ENCODE assay signal across 28 mouse cellular contexts in the genomic region with DNA sequence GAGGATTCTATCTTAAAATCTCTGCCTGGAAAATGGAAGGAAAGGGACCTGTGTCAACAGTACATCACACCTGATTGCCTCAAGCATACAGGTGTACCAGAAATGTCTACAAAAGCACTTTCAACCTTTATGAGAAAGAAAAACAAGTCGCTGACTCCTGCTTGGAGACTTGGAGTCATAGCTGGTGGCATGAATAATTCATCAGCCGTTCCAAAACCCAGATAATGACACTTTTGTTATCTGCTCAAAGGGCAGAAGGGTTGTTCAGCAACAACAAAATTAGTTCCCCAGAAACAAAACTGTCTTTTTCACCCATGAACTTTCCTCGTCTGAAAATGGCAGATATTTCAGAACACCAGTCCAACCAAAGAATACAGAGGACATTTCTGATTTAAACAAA. TPM values are rescaled to one million over a fixed set of nuclear protein-coding genes. Genes with fewer than 3 reads are reported as not detected.
A peak's percentile ranks its signal among the peaks of the same experiment; 100 is the strongest.
DNase-seq lines count a peak whose midpoint lies in the region; ATAC-seq and TF ChIP-seq lines count a peak whose summit lies in the region.
"Had no signal": no experiment of that assay in that cellular context is flagged by ENCODE, and none has a peak within 500 bp of the region (broad histone marks: within the 10 kb centered on the region; RNA-seq: fewer than 3 reads in every experiment).

No protein-coding gene starts in this region.

- no peak overlapping the region for H3K9ac ChIP-seq in hindbrain, embryonic 11.5 days (ENCODE audit: low read depth, low read length)
- no peak overlapping the region for H3K9ac ChIP-seq in neural tube, embryonic 11.5 days (ENCODE audit: low read length)
- H3K9ac ChIP-seq in neural tube, embryonic 15.5 days (replicated peaks) = no peak overlapping the region
- no peak overlapping the region for H3K9ac ChIP-seq in midbrain, embryonic 14.5 days (replicated peaks; ENCODE audit: low read length)
- H3K9ac ChIP-seq in forebrain, postnatal 0 days = no peak overlapping the region
- H3K9ac ChIP-seq: embryonic facial prominence, embryonic 13.5 days; heart, embryonic 15.5 days; hindbrain, embryonic 15.5 days had no signal

- 35% methylated on average over 3 of the region's 3 CpGs for WGBS in hindbrain, embryonic 11.5 days
- 33% methylated on average over 3 of the region's 3 CpGs for WGBS in hindbrain, embryonic 10.5 days
- WGBS in neural tube, embryonic 11.5 days = 40% methylated on average over 3 of the region's 3 CpGs
- WGBS in neural tube, embryonic 15.5 days = 26% methylated on average over 3 of the region's 3 CpGs
- 43% methylated on average over 3 of the region's 3 CpGs for WGBS in embryonic facial prominence, embryonic 10.5 days
- 17% methylated on average over 3 of the region's 3 CpGs for WGBS in midbrain, embryonic 14.5 days
- 29% methylated on average over 3 of the region's 3 CpGs for WGBS in forebrain, postnatal 0 days

- peak; percentile 27 for DNase-seq in hindbrain, embryonic 11.5 days (ENCODE audit: low spot score)
- DNase-seq in hindbrain, embryonic 10.5 days (ENCODE audit: low spot score) = no peak
- DNase-seq in neural tube, embryonic 11.5 days (ENCODE audit: low spot score) = no peak
- DNase-seq in embryonic facial prominence, embryonic 10.5 days (ENCODE audit: low spot score) = no peak
- peak; percentile 37 for DNase-seq in midbrain, embryonic 14.5 days
- DNase-seq in forebrain, postnatal 0 days = no peak
- DNase-seq: adrenal gland, adult 2 months; adrenal gland, postnatal 25 days; cerebellum, adult 11 months; cerebellum, adult 9-10 months; cerebellum, postnatal 25 days; gastrocnemius, postnatal 14 days; heart, adult 2 months; heart, postnatal 14 days had no signal

- no peaks in the 10 kb centered on the region; the same call in 1 of the 2 replicates for H3K4me1 ChIP-seq in hindbrain, embryonic 11.5 days (replicated peaks; ENCODE audit: control insufficient read depth, insufficient read depth, low read length)
- H3K4me1 ChIP-seq in hindbrain, embryonic 10.5 days (replicated peaks) = peaks cover 23% of the 10 kb centered on the region
- 0 out of 2 replicates have a peak, but pooled peaks cover 2% of the 10 kb centered on the region for H3K4me1 ChIP-seq in neural tube, embryonic 11.5 days (ENCODE audit: control insufficient read depth, insufficient read depth, low read length)
- peaks cover 8% of the 10 kb centered on the region; the same call in 1 of the 2 replicates for H3K4me1 ChIP-seq in neural tube, embryonic 15.5 days
- H3K4me1 ChIP-seq in embryonic facial prominence, embryonic 10.5 days = peaks cover 22% of the 10 kb centered on the region
- peaks cover 21% of the 10 kb centered on the region for H3K4me1 ChIP-seq in midbrain, embryonic 14.5 days (ENCODE audit: control insufficient read depth, insufficient read depth, low read length)
- peaks cover 9% of the 10 kb centered on the region; the same call in 1 of the 2 replicates for H3K4me1 ChIP-seq in forebrain, postnatal 0 days (ENCODE audit: insufficient read depth)
- H3K4me1 ChIP-seq: heart, embryonic 15.5 days had no signal

- H3K27me3 ChIP-seq in hindbrain, embryonic 11.5 days (ENCODE audit: control insufficient read depth, insufficient read depth, low read length) = no peaks in the 10 kb centered on the region
- no peaks in the 10 kb centered on the region for H3K27me3 ChIP-seq in hindbrain, embryonic 10.5 days (ENCODE audit: insufficient read depth, poor library complexity, severe bottlenecking)
- no peaks in the 10 kb centered on the region for H3K27me3 ChIP-seq in neural tube, embryonic 11.5 days (ENCODE audit: control insufficient read depth, insufficient read depth, low read length)
- H3K27me3 ChIP-seq in neural tube, embryonic 15.5 days (replicated peaks) = no peaks in the 10 kb centered on the region
- no peaks in the 10 kb centered on the region for H3K27me3 ChIP-seq in embryonic facial prominence, embryonic 10.5 days (replicated peaks; ENCODE audit: low read depth, poor library complexity, severe bottlenecking)
- H3K27me3 ChIP-seq in midbrain, embryonic 14.5 days (ENCODE audit: control insufficient read depth, insufficient read depth, low read length) = no peaks in the 10 kb centered on the region
- H3K27me3 ChIP-seq in forebrain, postnatal 0 days (ENCODE audit: insufficient read depth, low read length) = no peaks in the 10 kb centered on the region
- H3K27me3 ChIP-seq: heart, embryonic 15.5 days; hindbrain, embryonic 15.5 days had no signal

- H3K4me2 ChIP-seq in hindbrain, embryonic 11.5 days (replicated peaks; ENCODE audit: low read depth, low read length) = no peak overlapping the region
- no peak overlapping the region for H3K4me2 ChIP-seq in neural tube, embryonic 11.5 days (ENCODE audit: low read depth)
- H3K4me2 ChIP-seq in neural tube, embryonic 15.5 days = no peak overlapping the region
- no peak overlapping the region for H3K4me2 ChIP-seq in midbrain, embryonic 14.5 days (ENCODE audit: low read length)
- no peak overlapping the region for H3K4me2 ChIP-seq in forebrain, postnatal 0 days (ENCODE audit: low read depth)
- H3K4me2 ChIP-seq: heart, embryonic 11.5 days; heart, embryonic 15.5 days; hindbrain, embryonic 15.5 days had no signal

- TF ChIP-seq CTCF in forebrain, postnatal 0 days (IDR thresholded peaks at IDR 0.05; ENCODE audit: low read depth) = no peak

- H3K4me3 ChIP-seq in hindbrain, embryonic 11.5 days (ENCODE audit: low read depth, low read length) = no peak overlapping the region
- H3K4me3 ChIP-seq in hindbrain, embryonic 10.5 days = no peak overlapping the region
- no peak overlapping the region for H3K4me3 ChIP-seq in neural tube, embryonic 11.5 days (ENCODE audit: low read depth, low read length)
- no peak overlapping the region for H3K4me3 ChIP-seq in neural tube, embryonic 15.5 days (replicated peaks)
- H3K4me3 ChIP-seq in embryonic facial prominence, embryonic 10.5 days = no peak overlapping the region
- no peak overlapping the region for H3K4me3 ChIP-seq in midbrain, embryonic 14.5 days (replicated peaks; ENCODE audit: low read depth, low read length)
- no peak overlapping the region for H3K4me3 ChIP-seq in forebrain, postnatal 0 days (ENCODE audit: low read depth, low read length)
- H3K4me3 ChIP-seq: embryonic facial prominence, embryonic 13.5 days; erythroblast, embryonic 14.5 days; heart, adult 2 months; heart, embryonic 15.5 days; hindbrain, embryonic 15.5 days had no signal

- peak; percentile 56; the same call in 1 of the 2 replicates for ATAC-seq in hindbrain, embryonic 11.5 days (ENCODE audit: low FRiP score)
- peak; percentile 50; the same call in 1 of the 2 replicates for ATAC-seq in neural tube, embryonic 11.5 days (ENCODE audit: insufficient read depth, low FRiP score, low TSS enrichment)
- no peak for ATAC-seq in neural tube, embryonic 15.5 days (ENCODE audit: low FRiP score)
- ATAC-seq in midbrain, embryonic 14.5 days (ENCODE audit: low FRiP score, low TSS enrichment) = no peak; the same call in 1 of the 2 replicates
- no peak for ATAC-seq in megakaryocyte-erythroid progenitor cell, adult 5-6 weeks (replicated peaks; ENCODE audit: low FRiP score, low TSS enrichment, poor library complexity, severe bottlenecking)
- ATAC-seq in forebrain, postnatal 0 days = no peak
- ATAC-seq: forebrain, embryonic 16.5 days had no signal

- H3K9me3 ChIP-seq in hindbrain, embryonic 11.5 days (ENCODE audit: control insufficient read depth, low read length) = no peaks in the 10 kb centered on the region
- no peaks in the 10 kb centered on the region for H3K9me3 ChIP-seq in hindbrain, embryonic 10.5 days
- H3K9me3 ChIP-seq in neural tube, embryonic 11.5 days (ENCODE audit: control insufficient read depth, low read length) = no peaks in the 10 kb centered on the region
- no peaks in the 10 kb centered on the region for H3K9me3 ChIP-seq in neural tube, embryonic 15.5 days (replicated peaks)
- no peaks in the 10 kb centered on the region for H3K9me3 ChIP-seq in embryonic facial prominence, embryonic 10.5 days
- H3K9me3 ChIP-seq in midbrain, embryonic 14.5 days (ENCODE audit: control insufficient read depth, low read length) = no peaks in the 10 kb centered on the region
- no peaks in the 10 kb centered on the region for H3K9me3 ChIP-seq in forebrain, postnatal 0 days (ENCODE audit: low read length)
- H3K9me3 ChIP-seq: embryonic facial prominence, embryonic 13.5 days; heart, embryonic 15.5 days; hindbrain, embryonic 15.5 days had no signal

- no peak overlapping the region for H3K27ac ChIP-seq in hindbrain, embryonic 11.5 days (ENCODE audit: low read depth, low read length)
- H3K27ac ChIP-seq in hindbrain, embryonic 10.5 days = no peak overlapping the region; the same call in 1 of the 2 replicates
- no peak overlapping the region for H3K27ac ChIP-seq in neural tube, embryonic 11.5 days (ENCODE audit: low read depth, low read length)
- no peak overlapping the region for H3K27ac ChIP-seq in neural tube, embryonic 15.5 days (replicated peaks)
- peak overlapping the region; percentile 75 for H3K27ac ChIP-seq in embryonic facial prominence, embryonic 10.5 days (replicated peaks)
- no peak overlapping the region for H3K27ac ChIP-seq in midbrain, embryonic 14.5 days (replicated peaks; ENCODE audit: low read depth, low read length)
- no peak overlapping the region for H3K27ac ChIP-seq in forebrain, postnatal 0 days (ENCODE audit: low read depth, low read length)
- H3K27ac ChIP-seq: embryonic facial prominence, embryonic 13.5 days; heart, adult 2 months; heart, embryonic 15.5 days; hindbrain, embryonic 15.5 days had no signal

- H3K36me3 ChIP-seq in hindbrain, embryonic 11.5 days (ENCODE audit: control insufficient read depth, insufficient read depth, low read length) = no peaks in the 10 kb centered on the region
- no peaks in the 10 kb centered on the region for H3K36me3 ChIP-seq in hindbrain, embryonic 10.5 days
- no peaks in the 10 kb centered on the region for H3K36me3 ChIP-seq in neural tube, embryonic 11.5 days (ENCODE audit: control insufficient read depth, insufficient read depth, low read length)
- no peaks in the 10 kb centered on the region for H3K36me3 ChIP-seq in neural tube, embryonic 15.5 days
- H3K36me3 ChIP-seq in embryonic facial prominence, embryonic 10.5 days (replicated peaks) = no peaks in the 10 kb centered on the region
- H3K36me3 ChIP-seq in midbrain, embryonic 14.5 days (ENCODE audit: control insufficient read depth, insufficient read depth, low read length) = no peaks in the 10 kb centered on the region
- H3K36me3 ChIP-seq in forebrain, postnatal 0 days (ENCODE audit: insufficient read depth) = no peaks in the 10 kb centered on the region
- H3K36me3 ChIP-seq: embryonic facial prominence, embryonic 13.5 days; heart, embryonic 15.5 days; hindbrain, embryonic 15.5 days had no signal

RNA-seq across cellular contexts. Expression of a gene that starts 26.9 kb away (rescaled TPM):
- not detected in 2 replicates for polyA plus RNA-seq in hindbrain, embryonic 11.5 days (2014; fragmentation: Nextera tagmentation; extraction: Ambion mirVana)
- not detected in 2 replicates for polyA plus RNA-seq in hindbrain, embryonic 10.5 days (2016; fragmentation: Nextera tagmentation; extraction: Ambion mirVana)
- not detected in 2 replicates for polyA plus RNA-seq in neural tube, embryonic 11.5 days (2014; fragmentation: Nextera tagmentation; extraction: Ambion mirVana)
- polyA plus RNA-seq in neural tube, embryonic 15.5 days (2015; fragmentation: Nextera tagmentation; extraction: Ambion mirVana) = not detected in 2 replicates
- polyA plus RNA-seq in embryonic facial prominence, embryonic 10.5 days (2016; fragmentation: Nextera tagmentation; extraction: Ambion mirVana) = not detected in 2 replicates
- not detected in 2 replicates for polyA plus RNA-seq in midbrain, embryonic 14.5 days (2014; fragmentation: Nextera tagmentation; extraction: Ambion mirVana)
- total RNA-seq in megakaryocyte-erythroid progenitor cell, adult 5-6 weeks (2014; fragmentation: Nextera tagmentation) = not detected in 2 replicates
- not detected in 2 replicates for total RNA-seq in megakaryocyte-erythroid progenitor cell, adult 5-6 weeks (2017)
- not detected in 2 replicates for total RNA-seq in forebrain, postnatal 0 days (2014; rRNA removed)
- polyA plus RNA-seq in forebrain, postnatal 0 days (2015; fragmentation: Nextera tagmentation; extraction: Ambion mirVana) = not detected in 2 replicates
- total RNA-seq: adrenal gland, adult 2 months; adrenal gland, postnatal 25 days; ES-E14; gastrocnemius, adult 18-20 months; gastrocnemius, postnatal 14 days; heart, adult 2 months; heart, postnatal 14 days; hematopoietic stem cell, adult 5-6 weeks had no signal
- polyA plus RNA-seq: adrenal gland, adult 2 months; cortical plate, adult 2 months; embryonic facial prominence, embryonic 13.5 days; erythroblast, embryonic 14.5 days; forebrain, embryonic 11.5 days; forebrain, embryonic 16.5 days; gonadal fat pad, adult 2 months; heart, adult 2 months; heart, embryonic 11.5 days; heart, embryonic 15.5 days; hindbrain, embryonic 15.5 days had no signal

Comparison
In these comparisons a context has a peak if more than half of its experiments do, and no peak if none do; other contexts are left out.
1. ATAC-seq: peak in hindbrain, embryonic 11.5 days (single experiment) and neural tube, embryonic 11.5 days (single experiment); none in neural tube, embryonic 15.5 days (single experiment), midbrain, embryonic 14.5 days (single experiment), megakaryocyte-erythroid progenitor cell, adult 5-6 weeks (single experiment) and forebrain, postnatal 0 days (single experiment).
2. DNase-seq: peak in hindbrain, embryonic 11.5 days (single experiment) and midbrain, embryonic 14.5 days (single experiment); none in hindbrain, embryonic 10.5 days (single experiment), neural tube, embryonic 11.5 days (single experiment), embryonic facial prominence, embryonic 10.5 days (single experiment) and forebrain, postnatal 0 days (single experiment).